Mouse (Mus musculus) lung, postnatal 14 days (tissue): ENCODE results near the gene Rnase13.

Experiments used
- DNase-seq: peaks from one replicate; pipeline ENCODE4 v3.0.0; 2021

Rnase13 gene

GRCm38 (mm10) chr14:51871741-51872140, 50.8 kb downstream of the Rnase13 start:
- no peak for DNase-seq
